Mouse (Mus musculus) megakaryocyte, embryonic 14.5 days (primary cell): ENCODE results near the gene Lgi4.

Source experiments
- FLI1 ChIP-seq: IDR thresholded peaks from 2 replicates; pipeline ENCODE4 v1.6.1; 2012; ENCODE audit warnings: low read length, inconsistent platforms, mixed read lengths
- GATA1 ChIP-seq: IDR thresholded peaks from 3 replicates; pipeline ENCODE4 v1.6.1; 2012; ENCODE audit warnings: mixed read lengths, low read length, inconsistent platforms, borderline replicate concordance

DNA sequence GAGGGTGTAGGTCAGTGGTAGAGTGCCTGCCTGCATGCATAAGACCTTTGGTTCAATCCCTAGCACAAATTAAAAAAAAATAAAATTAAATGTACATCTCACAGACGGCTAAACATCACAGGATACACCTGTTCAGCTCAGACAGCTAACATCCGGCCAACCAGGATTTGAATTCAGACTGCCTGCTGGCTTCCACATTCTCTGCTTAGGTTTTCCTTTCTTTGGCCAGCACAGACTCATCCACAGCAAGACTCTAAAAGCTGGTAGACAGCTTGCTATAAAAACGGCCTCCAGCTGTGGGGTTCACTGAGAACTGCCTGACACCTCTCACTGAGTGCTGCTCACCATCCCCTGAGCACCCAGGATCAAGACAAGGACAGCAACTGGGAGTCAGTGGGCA, 47.0 kb downstream of the Lgi4 start:
- TF ChIP-seq GATA1 (no peak), FLI1 (no peak)
